16 mouse cellular contexts compared by ENCODE assay signal in genomic region chr7:19955861-19956260, GRCm38 (mm10). TPM values are rescaled to one million over a fixed set of nuclear protein-coding genes. Genes with fewer than 3 reads are reported as not detected.
"Had no signal": no experiment of that assay in that cellular context is flagged by ENCODE, and none has a peak within 500 bp of the region (broad histone marks: within the 10 kb centered on the region; RNA-seq: fewer than 3 reads in every experiment).

No protein-coding gene starts in this region.

- H3K4me1 ChIP-seq: limb, embryonic 15.5 days had no signal

- H3K36me3 ChIP-seq: limb, embryonic 15.5 days; liver, embryonic 15.5 days; lung, embryonic 15.5 days had no signal

- H3K4me3 ChIP-seq: limb, embryonic 15.5 days; liver, embryonic 15.5 days; lung, embryonic 15.5 days had no signal

- H3K9me3 ChIP-seq: limb, embryonic 15.5 days; liver, embryonic 15.5 days; lung, embryonic 15.5 days had no signal

- H3K9ac ChIP-seq: limb, embryonic 15.5 days; liver, embryonic 15.5 days; lung, embryonic 15.5 days had no signal

- H3K27me3 ChIP-seq: limb, embryonic 15.5 days; liver, embryonic 15.5 days; lung, embryonic 15.5 days had no signal

- H3K27ac ChIP-seq: hindbrain, postnatal 0 days; kidney, postnatal 0 days; limb, embryonic 15.5 days; liver, embryonic 15.5 days; lung, embryonic 15.5 days; stomach, postnatal 0 days had no signal

- H3K4me2 ChIP-seq: limb, embryonic 15.5 days; liver, embryonic 15.5 days; lung, embryonic 15.5 days; midbrain, embryonic 11.5 days had no signal

RNA-seq across cellular contexts. Expression of gene Igsf23, which starts 5.3 kb away (rescaled TPM):
- total RNA-seq: hindbrain, postnatal 0 days; layer of hippocampus, adult 18-20 months; layer of hippocampus, postnatal 36 days; left cerebral cortex, adult 8-10 months; left cerebral cortex, postnatal 25 days; midbrain, postnatal 0 days had no signal
- polyA plus RNA-seq: hindbrain, postnatal 0 days; limb, embryonic 15.5 days; midbrain, postnatal 0 days; neural tube, embryonic 14.5 days had no signal

RNA-seq across cellular contexts. Expression of gene Ceacam20, which starts 9.4 kb away (rescaled TPM):
- total RNA-seq: hindbrain, postnatal 0 days; layer of hippocampus, adult 18-20 months; layer of hippocampus, postnatal 36 days; left cerebral cortex, adult 8-10 months; left cerebral cortex, postnatal 25 days; megakaryocyte, adult 5-6 weeks; midbrain, postnatal 0 days had no signal
- polyA plus RNA-seq: hindbrain, postnatal 0 days; kidney, postnatal 0 days; limb, embryonic 11.5 days; limb, embryonic 15.5 days; liver, embryonic 15.5 days; lung, embryonic 15.5 days; midbrain, embryonic 11.5 days; midbrain, postnatal 0 days; neural tube, embryonic 14.5 days; stomach, postnatal 0 days had no signal

RNA-seq across cellular contexts. Expression of gene Nlrp9b, which starts 35.4 kb away (rescaled TPM):
- total RNA-seq: hindbrain, postnatal 0 days; layer of hippocampus, adult 18-20 months; layer of hippocampus, postnatal 36 days; left cerebral cortex, adult 8-10 months; left cerebral cortex, postnatal 25 days; megakaryocyte, adult 5-6 weeks; midbrain, postnatal 0 days had no signal
- polyA plus RNA-seq: hindbrain, postnatal 0 days; intestine, embryonic 14.5 days; kidney, postnatal 0 days; limb, embryonic 15.5 days; liver, embryonic 15.5 days; lung, embryonic 15.5 days; midbrain, embryonic 11.5 days; midbrain, postnatal 0 days; neural tube, embryonic 14.5 days; stomach, postnatal 0 days had no signal
